Mouse (Mus musculus) layer of hippocampus, postnatal 10 days (tissue): ENCODE results near the gene Sptbn2. TPM values are rescaled to one million over a fixed set of nuclear protein-coding genes. Genes with fewer than 3 reads are reported as not detected.
"Not testable (repeated sequence)": the region's sequence is repeated elsewhere in the genome, so short reads cannot be mapped to it uniquely, and the experiment has no call there.

Experiments used
- DNase-seq, 2 experiments: peaks; one replicate each; pipeline ENCODE4 v3.0.0; 2021; ENCODE audit warnings: low spot score in 2 of 2
- total RNA-seq, 2 experiments: library from RNA; stranded (reverse); gene quantifications; 2 replicates each; pipeline ENCODE4 v1.2.3; 2021

The Sptbn2 gene
- total RNA-seq, 2 experiments from 2014 or later = 545 to 601 TPM

GRCm38 (mm10) chr19:4720671-4721244 is 9.8 kb downstream of the Sptbn2 start:
- DNase-seq = no peak

GRCm38 (mm10) chr19:4729186-4729585 is 18.2 kb downstream of the Sptbn2 start:
- no peak for DNase-seq

GRCm38 (mm10) chr19:4733052-4733451 is 22.1 kb downstream of the Sptbn2 start:
- DNase-seq = no peak

- DNase-seq = no peak
Observed at GRCm38 (mm10) chr19:4737866-4738265, 26.9 kb downstream of the Sptbn2 start.

- no peak for DNase-seq
Observed at GRCm38 (mm10) chr19:4739053-4739452, 28.1 kb downstream of the Sptbn2 start.

- no peak for DNase-seq
Observed at GRCm38 (mm10) chr19:4739762-4740161, 28.8 kb downstream of the Sptbn2 start.

GRCm38 (mm10) chr19:4741482-4741881 is 30.5 kb downstream of the Sptbn2 start:
- DNase-seq = no peak

- no peak for DNase-seq
Observed at GRCm38 (mm10) chr19:4742229-4742628, 31.3 kb downstream of the Sptbn2 start.

- DNase-seq = peak in 1 of 2 experiments; percentile 57
Observed at GRCm38 (mm10) chr19:4743524-4743923, 32.6 kb downstream of the Sptbn2 start.

- DNase-seq = no peak
Observed at GRCm38 (mm10) chr19:4744026-4744425, 33.1 kb downstream of the Sptbn2 start.

GRCm38 (mm10) chr19:4745057-4745456 is 34.1 kb downstream of the Sptbn2 start:
- no peak for DNase-seq

- no peak for DNase-seq
Observed at GRCm38 (mm10) chr19:4745681-4746080, 34.7 kb downstream of the Sptbn2 start.

- DNase-seq = peak in 1 of 2 experiments; percentile 48
Observed at GRCm38 (mm10) chr19:4746611-4747010, 35.6 kb downstream of the Sptbn2 start.

GRCm38 (mm10) chr19:4747631-4748312 is 36.8 kb downstream of the Sptbn2 start:
- no peak for DNase-seq

GRCm38 (mm10) chr19:4748493-4748892 is 37.5 kb downstream of the Sptbn2 start:
- DNase-seq = no peak

GRCm38 (mm10) chr19:4749975-4750374 is 39.0 kb downstream of the Sptbn2 start:
- DNase-seq = no peak

GRCm38 (mm10) chr19:4755565-4756192 is 44.7 kb downstream of the Sptbn2 start:
- peak; percentile 91 to 93 for DNase-seq

GRCm38 (mm10) chr19:4756193-4756911 is 45.4 kb downstream of the Sptbn2 start, which contains the start of gene Rbm4b:
TSS of gene Rbm4b (plus strand) at chr19:4756497.
- peak; percentile 97 to 99 for DNase-seq

- no peak for DNase-seq
Observed at GRCm38 (mm10) chr19:4756921-4757320, 46.0 kb downstream of the Sptbn2 start.

- DNase-seq = not testable (repeated sequence)
Observed at GRCm38 (mm10) chr19:4760544-4760943, 49.6 kb downstream of the Sptbn2 start.

- DNase-seq = no peak
Observed at GRCm38 (mm10) chr19:4762876-4763275, 51.9 kb downstream of the Sptbn2 start.
